Mouse (Mus musculus): Measurements from ENCODE around the gene Tmprss11g. TPM values are rescaled to one million over a fixed set of nuclear protein-coding genes. Genes with fewer than 3 reads are reported as not detected.

Gene Tmprss11g
- polyA plus RNA-seq (2014; fragmentation: Nextera tagmentation; extraction: Ambion mirVana): 0.26 and 0.64 TPM in 2 replicates

DNA sequence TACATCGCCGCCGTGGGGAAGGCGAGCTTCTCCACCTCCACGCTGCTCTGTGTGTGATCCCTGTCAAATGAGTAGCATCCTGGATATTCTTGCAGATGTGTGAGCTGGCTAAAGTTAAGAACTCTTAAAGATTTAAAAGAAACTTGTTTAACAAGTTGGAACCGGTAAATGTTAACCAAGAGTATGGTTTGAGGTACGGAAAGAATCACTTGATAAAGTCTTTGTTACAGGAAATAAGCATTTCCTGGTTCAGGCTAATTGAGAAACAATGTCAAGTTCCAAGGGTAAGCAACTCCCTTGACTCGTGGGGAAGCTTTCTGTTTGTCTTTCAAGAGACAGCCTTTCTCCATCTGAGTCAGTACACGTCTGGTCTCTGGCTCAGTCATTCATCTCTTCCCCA lies at the start of gene Tmprss11g:
Tmprss11g (minus strand) TSS at position 101 of the 400 bp plus-strand sequence.
- no peaks in the 10 kb centered on the region for H3K4me1 ChIP-seq (ENCODE audit: control insufficient read depth, insufficient read depth, low read length)
- no peaks in the 10 kb centered on the region for H3K27me3 ChIP-seq (ENCODE audit: control insufficient read depth, insufficient read depth, low read length)
- H3K4me2 ChIP-seq (replicated peaks; ENCODE audit: low read depth, low read length): no peak within 1 kb of the TSS
- no peak for ATAC-seq (ENCODE audit: insufficient number of reproducible peaks, insufficient read depth, low FRiP score, low read depth)
- H3K36me3 ChIP-seq (ENCODE audit: control insufficient read depth, insufficient read depth, low read length): no peaks in the 10 kb centered on the region
- H3K4me3 ChIP-seq (ENCODE audit: low read depth, low read length): no peak within 1 kb of the TSS
- no peaks in the 10 kb centered on the region for H3K9me3 ChIP-seq (ENCODE audit: control insufficient read depth, low read depth, low read length)
- WGBS: 69% methylated on average over 9 of the region's 9 CpGs
- no peak within 1 kb of the TSS for H3K27ac ChIP-seq (ENCODE audit: low read length)
- no peak within 1 kb of the TSS for H3K9ac ChIP-seq (replicated peaks; ENCODE audit: low read depth, low read length)

GRCm38 (mm10) chr5:86546693-86547092 lies 28.3 kb upstream of the Tmprss11g start:
- H3K4me1 ChIP-seq (ENCODE audit: control insufficient read depth, insufficient read depth, low read length): no peaks in the 10 kb centered on the region

DNA sequence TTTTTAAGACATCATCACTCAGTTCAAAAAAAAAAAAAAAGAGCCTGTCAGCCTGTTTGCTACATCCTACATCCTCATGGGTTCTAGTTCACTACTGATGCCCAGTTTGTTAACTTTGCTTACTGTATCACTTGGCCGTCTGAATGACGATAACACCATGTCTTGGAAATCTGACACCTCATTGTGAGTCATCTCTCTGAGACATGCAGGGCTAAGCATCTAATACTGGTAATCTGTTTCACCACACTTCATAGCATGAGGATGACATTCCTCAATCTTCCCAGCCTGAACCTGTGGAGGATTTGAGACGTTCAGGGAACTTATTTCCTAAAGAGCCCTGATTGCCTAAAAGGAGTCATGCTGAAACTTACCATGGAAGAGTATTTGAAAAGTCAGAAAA lies 22.2 kb upstream of the Tmprss11g start:
- Histone ChIP-seq H3K36me3 (ENCODE audit: control insufficient read depth, insufficient read depth, low read length) (no peaks in the 10 kb centered on the region), H3K9ac (replicated peaks; ENCODE audit: low read depth, low read length) (no peak overlapping the region), H3K4me1 (ENCODE audit: control insufficient read depth, insufficient read depth, low read length) (no peaks in the 10 kb centered on the region), H3K27me3 (ENCODE audit: control insufficient read depth, insufficient read depth, low read length) (no peaks in the 10 kb centered on the region), H3K4me3 (ENCODE audit: low read depth, low read length) (no peak overlapping the region), H3K27ac (ENCODE audit: low read length) (no peak overlapping the region), H3K4me2 (replicated peaks; ENCODE audit: low read depth, low read length) (no peak overlapping the region), H3K9me3 (ENCODE audit: control insufficient read depth, low read depth, low read length) (no peaks in the 10 kb centered on the region)
- WGBS: 62% methylated on average over 3 of the region's 3 CpGs
- no peak for ATAC-seq (ENCODE audit: insufficient number of reproducible peaks, insufficient read depth, low FRiP score, low read depth)

More at GRCm38 (mm10) chr5:86546693-86547092, 28.3 kb upstream of the Tmprss11g start:
- H3K4me2 ChIP-seq (replicated peaks; ENCODE audit: low read depth, low read length): no peak overlapping the region
- no peak overlapping the region for H3K4me3 ChIP-seq (ENCODE audit: low read depth, low read length)
- H3K9ac ChIP-seq (replicated peaks; ENCODE audit: low read depth, low read length): no peak overlapping the region
- H3K27me3 ChIP-seq (ENCODE audit: control insufficient read depth, insufficient read depth, low read length): no peaks in the 10 kb centered on the region
- H3K9me3 ChIP-seq (ENCODE audit: control insufficient read depth, low read depth, low read length): no peaks in the 10 kb centered on the region
- no peak overlapping the region for H3K27ac ChIP-seq (ENCODE audit: low read length)
- no peak for ATAC-seq (ENCODE audit: insufficient number of reproducible peaks, insufficient read depth, low FRiP score, low read depth)
- no peaks in the 10 kb centered on the region for H3K36me3 ChIP-seq (ENCODE audit: control insufficient read depth, insufficient read depth, low read length)
- 85% methylated on average over 2 of the region's 2 CpGs for WGBS

- no peak for ATAC-seq (ENCODE audit: insufficient number of reproducible peaks, insufficient read depth, low FRiP score, low read depth)
Measured at GRCm38 (mm10) chr5:86528725-86529124, 10.3 kb upstream of the Tmprss11g start.

DNA sequence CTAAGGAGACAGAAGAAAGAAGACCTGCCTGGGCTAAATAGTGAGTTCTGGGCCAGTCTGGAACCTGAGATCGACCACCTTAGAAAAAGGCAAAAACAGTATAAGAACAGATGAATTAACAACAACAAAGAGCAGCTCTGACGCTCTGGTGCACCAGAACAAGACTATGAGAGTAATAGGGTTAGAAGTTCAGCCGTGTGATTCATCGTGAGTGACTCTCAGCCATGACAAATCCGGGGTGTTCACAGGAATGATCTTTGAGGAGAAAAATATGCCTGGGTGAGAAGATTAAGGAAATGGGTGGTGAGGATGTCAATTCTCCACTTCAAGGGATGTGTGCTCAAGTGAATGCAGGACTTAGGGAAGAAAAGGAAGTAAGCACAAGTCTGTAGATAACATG lies 6.9 kb downstream of the Tmprss11g start:
- Histone ChIP-seq H3K4me3 (ENCODE audit: low read depth, low read length) (no peak overlapping the region), H3K4me1 (ENCODE audit: control insufficient read depth, insufficient read depth, low read length) (no peaks in the 10 kb centered on the region), H3K9me3 (ENCODE audit: control insufficient read depth, low read depth, low read length) (no peaks in the 10 kb centered on the region), H3K36me3 (ENCODE audit: control insufficient read depth, insufficient read depth, low read length) (no peaks in the 10 kb centered on the region), H3K9ac (replicated peaks; ENCODE audit: low read depth, low read length) (no peak overlapping the region), H3K27me3 (ENCODE audit: control insufficient read depth, insufficient read depth, low read length) (no peaks in the 10 kb centered on the region), H3K4me2 (replicated peaks; ENCODE audit: low read depth, low read length) (no peak overlapping the region), H3K27ac (ENCODE audit: low read length) (no peak overlapping the region)
- no peak for ATAC-seq (ENCODE audit: insufficient number of reproducible peaks, insufficient read depth, low FRiP score, low read depth)
- 59% methylated on average over 5 of the region's 5 CpGs for WGBS

More at GRCm38 (mm10) chr5:86528725-86529124, 10.3 kb upstream of the Tmprss11g start:
- Histone ChIP-seq H3K36me3 (ENCODE audit: control insufficient read depth, insufficient read depth, low read length) (no peaks in the 10 kb centered on the region), H3K27ac (ENCODE audit: low read length) (no peak overlapping the region), H3K4me1 (ENCODE audit: control insufficient read depth, insufficient read depth, low read length) (no peaks in the 10 kb centered on the region), H3K4me3 (ENCODE audit: low read depth, low read length) (no peak overlapping the region), H3K27me3 (ENCODE audit: control insufficient read depth, insufficient read depth, low read length) (no peaks in the 10 kb centered on the region), H3K9ac (replicated peaks; ENCODE audit: low read depth, low read length) (no peak overlapping the region), H3K4me2 (replicated peaks; ENCODE audit: low read depth, low read length) (no peak overlapping the region), H3K9me3 (ENCODE audit: control insufficient read depth, low read depth, low read length) (no peaks in the 10 kb centered on the region)
- 59% methylated on average over 2 of the region's 2 CpGs for WGBS

- H3K4me2 ChIP-seq (replicated peaks; ENCODE audit: low read depth, low read length): no peak overlapping the region
- H3K9me3 ChIP-seq (ENCODE audit: control insufficient read depth, low read depth, low read length): no peaks in the 10 kb centered on the region
- no peak overlapping the region for H3K9ac ChIP-seq (replicated peaks; ENCODE audit: low read depth, low read length)
- 65% methylated on average over 1 of the region's 1 CpGs for WGBS
- H3K27me3 ChIP-seq (ENCODE audit: control insufficient read depth, insufficient read depth, low read length): no peaks in the 10 kb centered on the region
- no peaks in the 10 kb centered on the region for H3K4me1 ChIP-seq (ENCODE audit: control insufficient read depth, insufficient read depth, low read length)
- no peaks in the 10 kb centered on the region for H3K36me3 ChIP-seq (ENCODE audit: control insufficient read depth, insufficient read depth, low read length)
- no peak overlapping the region for H3K27ac ChIP-seq (ENCODE audit: low read length)
- H3K4me3 ChIP-seq (ENCODE audit: low read depth, low read length): no peak overlapping the region
- ATAC-seq (ENCODE audit: insufficient number of reproducible peaks, insufficient read depth, low FRiP score, low read depth): no peak
Measured at GRCm38 (mm10) chr5:86493453-86493852, 24.9 kb downstream of the Tmprss11g start.

- ATAC-seq (ENCODE audit: insufficient number of reproducible peaks, insufficient read depth, low FRiP score, low read depth): no peak
- no peak overlapping the region for H3K9ac ChIP-seq (replicated peaks; ENCODE audit: low read depth, low read length)
- H3K4me1 ChIP-seq (ENCODE audit: control insufficient read depth, insufficient read depth, low read length): no peaks in the 10 kb centered on the region
- H3K9me3 ChIP-seq (ENCODE audit: control insufficient read depth, low read depth, low read length): no peaks in the 10 kb centered on the region
- H3K36me3 ChIP-seq (ENCODE audit: control insufficient read depth, insufficient read depth, low read length): no peaks in the 10 kb centered on the region
- H3K27ac ChIP-seq (ENCODE audit: low read length): no peak overlapping the region
- H3K27me3 ChIP-seq (ENCODE audit: control insufficient read depth, insufficient read depth, low read length): no peaks in the 10 kb centered on the region
- H3K4me2 ChIP-seq (replicated peaks; ENCODE audit: low read depth, low read length): no peak overlapping the region
- H3K4me3 ChIP-seq (ENCODE audit: low read depth, low read length): no peak overlapping the region
- 68% methylated on average over 2 of the region's 2 CpGs for WGBS
Measured at GRCm38 (mm10) chr5:86482562-86482961, 35.8 kb downstream of the Tmprss11g start.

DNA sequence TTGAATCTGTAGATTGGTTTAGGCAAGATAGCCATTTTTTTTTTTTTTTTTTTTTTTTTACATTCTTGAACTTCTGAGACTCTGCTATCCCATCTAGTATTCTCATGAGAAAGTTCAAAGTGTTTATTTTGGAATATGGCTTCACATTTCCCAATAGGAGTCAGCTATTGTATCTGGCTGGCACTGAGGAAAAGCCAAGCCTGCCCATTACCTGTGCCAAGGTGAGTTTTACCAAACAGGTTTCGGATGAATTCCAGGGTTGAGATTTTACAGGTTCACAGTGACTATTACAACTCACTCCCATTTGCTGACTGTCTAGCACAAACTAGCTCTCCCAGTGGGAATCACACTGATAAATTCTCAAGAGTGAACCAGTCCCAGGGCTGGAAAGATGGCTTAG lies 36.4 kb downstream of the Tmprss11g start:
- H3K4me1 ChIP-seq (ENCODE audit: control insufficient read depth, insufficient read depth, low read length): no peaks in the 10 kb centered on the region
- no peak overlapping the region for H3K9ac ChIP-seq (replicated peaks; ENCODE audit: low read depth, low read length)
- H3K27ac ChIP-seq (ENCODE audit: low read length): no peak overlapping the region
- no peaks in the 10 kb centered on the region for H3K27me3 ChIP-seq (ENCODE audit: control insufficient read depth, insufficient read depth, low read length)
- H3K9me3 ChIP-seq (ENCODE audit: control insufficient read depth, low read depth, low read length): no peaks in the 10 kb centered on the region
- ATAC-seq (ENCODE audit: insufficient number of reproducible peaks, insufficient read depth, low FRiP score, low read depth): no peak
- no peak overlapping the region for H3K4me3 ChIP-seq (ENCODE audit: low read depth, low read length)
- no peak overlapping the region for H3K4me2 ChIP-seq (replicated peaks; ENCODE audit: low read depth, low read length)
- H3K36me3 ChIP-seq (ENCODE audit: control insufficient read depth, insufficient read depth, low read length): no peaks in the 10 kb centered on the region
- WGBS: 80% methylated on average over 1 of the region's 1 CpGs

DNA sequence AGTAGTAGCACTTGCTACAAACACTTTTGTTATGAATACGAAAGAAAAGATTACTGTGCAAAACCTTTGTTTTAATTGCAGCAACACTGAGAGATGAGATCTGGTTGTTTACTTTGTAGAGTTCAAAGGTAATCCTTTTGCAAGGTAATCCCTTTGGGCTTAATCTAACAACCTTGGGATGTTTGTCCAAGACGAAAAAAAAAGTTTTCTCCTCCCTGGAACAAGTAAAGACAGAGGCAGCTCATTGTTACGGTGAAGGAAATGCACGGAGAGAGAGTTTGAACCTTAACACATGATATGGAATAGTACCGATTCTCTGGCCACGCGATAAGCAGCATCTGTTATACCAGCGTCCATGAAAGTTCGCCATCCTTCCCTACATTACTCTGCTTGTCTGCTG lies 44.5 kb downstream of the Tmprss11g start:
- no peak for ATAC-seq (ENCODE audit: insufficient number of reproducible peaks, insufficient read depth, low FRiP score, low read depth)
- H3K4me2 ChIP-seq (replicated peaks; ENCODE audit: low read depth, low read length): no peak overlapping the region
- H3K27me3 ChIP-seq (ENCODE audit: control insufficient read depth, insufficient read depth, low read length): no peaks in the 10 kb centered on the region
- no peaks in the 10 kb centered on the region for H3K9me3 ChIP-seq (ENCODE audit: control insufficient read depth, low read depth, low read length)
- no peaks in the 10 kb centered on the region for H3K36me3 ChIP-seq (ENCODE audit: control insufficient read depth, insufficient read depth, low read length)
- no peak overlapping the region for H3K4me3 ChIP-seq (ENCODE audit: low read depth, low read length)
- 64% methylated on average over 9 of the region's 9 CpGs for WGBS
- H3K27ac ChIP-seq (ENCODE audit: low read length): no peak overlapping the region
- H3K9ac ChIP-seq (replicated peaks; ENCODE audit: low read depth, low read length): no peak overlapping the region
- no peaks in the 10 kb centered on the region for H3K4me1 ChIP-seq (ENCODE audit: control insufficient read depth, insufficient read depth, low read length)
